Mouse (Mus musculus): ENCODE results near the gene Rpa1.
"Not testable (repeated sequence)": the region's sequence is repeated elsewhere in the genome, so short reads cannot be mapped to it uniquely, and the experiment has no call there.

Gene Rpa1

DNA sequence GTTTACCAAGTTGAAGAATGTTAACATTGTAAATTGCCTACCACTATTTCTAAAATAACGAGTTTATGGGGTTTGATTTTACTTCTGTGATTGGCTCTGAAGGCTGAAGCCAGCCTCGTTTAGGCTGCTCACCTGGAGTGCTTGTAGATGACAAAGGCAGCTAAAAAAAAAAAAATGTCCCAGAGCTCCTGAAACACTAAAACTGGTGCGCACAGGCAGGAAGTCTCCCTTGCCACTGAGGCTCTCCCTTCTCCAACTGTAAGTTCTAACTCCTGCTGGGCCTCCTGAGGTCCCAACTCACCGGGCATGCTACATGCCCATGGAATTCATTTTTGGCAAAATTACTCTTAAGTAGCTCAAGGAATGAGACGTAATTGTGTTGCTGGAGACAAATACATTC, 28.9 kb downstream of the Rpa1 start:
- DNase-seq = no peak

DNA sequence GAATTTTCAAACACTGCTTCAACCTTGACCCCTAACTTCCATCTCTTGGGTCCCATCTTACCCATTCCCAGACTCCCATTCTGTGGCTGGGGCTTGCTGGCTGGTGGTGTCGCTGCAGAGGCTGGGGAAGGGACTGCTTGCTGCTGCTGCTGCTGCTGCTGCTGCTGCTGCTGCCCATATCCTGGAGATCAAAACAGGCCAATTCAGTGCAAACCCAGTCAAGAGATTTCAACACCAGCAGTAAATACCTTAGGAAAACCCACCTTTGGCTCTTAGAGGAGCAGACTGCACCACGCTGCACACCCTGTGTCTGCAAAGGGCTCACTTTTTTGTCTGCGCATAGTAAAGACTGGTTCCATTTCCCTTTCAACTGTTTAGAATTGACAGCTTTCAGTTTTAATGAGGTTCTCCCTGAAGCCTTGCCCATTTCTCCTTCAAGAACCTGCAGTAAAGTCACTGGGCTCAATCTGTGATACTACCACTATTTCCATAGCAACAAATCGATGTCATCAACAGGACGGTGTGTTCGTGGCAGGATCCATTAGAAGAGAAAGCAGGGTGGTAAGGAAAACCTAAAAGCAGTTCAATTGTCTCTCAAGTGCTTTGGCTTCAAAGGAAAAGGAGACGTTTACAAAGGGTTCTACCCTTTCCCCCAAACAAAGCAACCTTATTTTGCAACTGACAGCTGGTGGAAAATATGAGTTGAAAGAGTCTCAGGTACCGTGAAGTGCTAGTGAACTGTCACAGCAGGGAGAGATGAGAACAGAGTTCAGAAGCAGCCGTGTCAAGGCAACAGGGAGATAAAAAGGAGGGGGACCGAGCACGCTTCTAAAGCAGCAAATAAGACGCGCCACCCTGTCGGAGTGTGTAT, 29.5 kb downstream of the Rpa1 start:
- no peak for DNase-seq

DNA sequence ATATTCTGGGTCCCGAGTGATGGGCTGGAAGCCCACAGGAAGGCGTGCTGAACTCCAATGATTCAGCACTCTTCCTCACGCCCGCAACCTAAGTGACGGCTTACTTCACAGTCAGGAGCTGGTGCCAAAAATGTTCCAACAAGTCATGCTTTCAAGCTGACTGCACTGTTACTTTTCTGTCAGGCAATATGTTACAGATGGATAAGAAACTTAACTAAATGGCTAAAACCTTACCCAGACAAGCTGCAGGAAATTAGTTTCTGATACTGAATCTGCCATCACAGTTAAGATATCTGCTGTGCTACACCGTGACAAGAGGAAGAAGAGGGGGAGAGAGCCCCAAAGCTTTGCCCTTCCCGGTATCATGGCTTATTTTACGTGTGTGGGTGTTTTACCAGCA, 34.3 kb downstream of the Rpa1 start:
- no peak for DNase-seq

DNA sequence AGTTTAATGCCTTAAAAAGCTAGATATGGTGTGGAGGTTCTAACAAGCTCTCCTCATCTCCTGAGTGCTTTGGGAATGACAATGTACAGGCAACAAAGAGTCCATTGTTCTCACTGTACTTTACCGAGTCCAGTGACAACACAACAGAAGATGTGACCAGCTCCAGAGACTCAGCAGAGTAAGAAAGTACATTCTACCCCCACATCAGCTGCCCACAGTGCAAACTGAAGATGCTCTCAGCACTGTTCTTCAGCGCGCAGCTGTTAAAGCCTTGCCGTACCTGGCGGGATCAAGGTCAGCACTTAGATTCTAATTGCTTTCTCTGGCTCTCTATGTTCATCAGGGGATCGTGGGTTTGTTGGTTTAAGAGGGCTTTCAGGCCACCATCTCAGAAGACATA, 36.4 kb downstream of the Rpa1 start:
- DNase-seq = no peak

DNA sequence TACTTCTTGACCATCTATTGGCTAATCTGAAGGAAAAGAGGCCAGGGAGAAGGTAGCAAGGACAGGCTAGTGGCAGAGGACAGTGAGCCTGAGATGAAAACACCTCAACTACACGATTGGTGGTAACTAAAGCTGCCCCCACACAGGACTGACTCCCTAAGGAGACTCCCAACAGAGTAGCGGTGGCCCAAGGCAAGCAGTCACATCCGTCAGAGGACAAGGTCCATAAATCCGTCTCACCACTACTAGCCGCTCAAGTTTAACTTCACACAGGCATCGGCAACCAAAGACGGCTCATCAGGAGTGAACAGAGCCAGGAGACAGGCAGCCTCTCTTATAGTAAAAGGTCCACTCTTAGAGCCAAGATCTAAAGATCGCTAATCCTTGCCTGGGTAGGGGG, 37.3 kb downstream of the Rpa1 start:
- no peak for DNase-seq

DNA sequence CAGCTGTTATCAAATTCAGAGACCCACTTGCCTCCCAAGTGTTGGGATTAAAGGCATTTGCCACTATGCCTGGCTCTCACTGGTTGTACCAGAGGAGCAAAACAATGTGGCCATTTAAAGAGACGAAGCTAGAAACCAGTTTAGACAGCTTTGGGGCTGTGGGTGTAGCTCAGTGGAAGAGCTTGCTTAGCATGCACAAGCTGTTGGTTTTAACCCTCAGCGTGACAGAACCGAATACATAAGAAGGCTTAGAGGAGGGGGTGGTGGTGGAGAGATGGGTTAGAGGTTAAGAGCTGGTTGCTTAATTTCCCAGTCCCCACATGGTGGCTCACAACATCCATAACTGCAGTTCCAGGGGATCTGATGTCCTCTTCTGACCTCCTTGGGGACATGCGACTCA, 39.5 kb downstream of the Rpa1 start:
- no peak for DNase-seq

DNA sequence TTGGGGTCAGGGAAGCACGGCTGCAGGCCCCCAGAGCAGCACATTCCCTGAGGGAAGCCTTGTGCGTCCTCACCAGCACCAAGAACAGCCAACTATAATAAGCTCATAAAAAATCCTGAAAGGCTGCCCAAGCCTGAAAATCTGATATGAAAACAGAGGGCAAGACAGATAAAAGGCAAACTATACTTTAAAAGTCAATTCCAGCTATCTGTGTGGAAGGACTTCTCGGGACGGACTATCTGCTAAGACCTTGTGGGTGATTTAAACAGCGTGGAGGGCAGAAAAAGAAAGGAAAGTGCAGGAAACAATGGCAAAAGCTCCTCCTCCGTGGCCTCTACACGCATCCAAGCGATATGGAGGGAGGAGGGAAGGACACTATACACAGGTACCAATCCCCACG, 43.3 kb downstream of the Rpa1 start:
- no peak for DNase-seq

DNA sequence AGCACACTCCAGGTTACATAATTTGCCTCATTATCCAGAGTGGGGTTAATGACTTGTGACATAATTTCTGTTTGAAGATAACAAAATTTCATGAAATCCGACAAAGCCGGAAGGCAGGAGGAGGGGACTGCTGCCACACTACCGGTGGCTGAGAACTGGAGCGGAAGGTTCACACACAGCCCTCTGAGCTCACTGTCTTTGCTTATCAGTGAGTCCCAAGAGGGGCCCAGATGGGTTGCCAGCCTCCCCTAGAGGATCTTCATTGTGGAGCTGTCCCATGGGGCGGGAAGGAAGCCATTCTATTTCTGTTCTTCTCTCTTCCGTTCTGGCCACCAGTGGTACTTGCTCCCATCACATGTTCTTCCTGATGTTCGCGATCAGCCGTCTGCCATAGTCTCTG, 47.2 kb downstream of the Rpa1 start:
- no peak for DNase-seq

DNA sequence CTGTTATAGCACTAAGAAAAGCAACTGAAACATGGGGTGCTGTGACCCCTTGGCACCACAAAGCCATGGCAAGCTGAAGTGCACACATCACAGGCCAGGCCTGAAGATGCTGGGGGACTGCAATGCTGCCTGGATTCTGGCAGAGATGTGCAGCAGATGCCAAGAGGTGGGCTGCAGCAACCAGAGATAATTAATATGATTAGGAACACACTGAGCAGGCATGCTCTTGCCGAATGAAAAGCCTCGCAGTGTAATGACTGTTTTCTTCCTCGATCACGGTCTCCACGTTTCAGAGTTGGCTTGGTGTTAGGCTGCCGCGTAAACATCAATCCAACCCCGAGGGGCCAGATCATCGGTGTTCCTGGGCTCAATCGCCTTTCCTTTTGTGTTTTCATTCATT, 48.3 kb downstream of the Rpa1 start:
- DNase-seq = peak; percentile 25 to 33

DNA sequence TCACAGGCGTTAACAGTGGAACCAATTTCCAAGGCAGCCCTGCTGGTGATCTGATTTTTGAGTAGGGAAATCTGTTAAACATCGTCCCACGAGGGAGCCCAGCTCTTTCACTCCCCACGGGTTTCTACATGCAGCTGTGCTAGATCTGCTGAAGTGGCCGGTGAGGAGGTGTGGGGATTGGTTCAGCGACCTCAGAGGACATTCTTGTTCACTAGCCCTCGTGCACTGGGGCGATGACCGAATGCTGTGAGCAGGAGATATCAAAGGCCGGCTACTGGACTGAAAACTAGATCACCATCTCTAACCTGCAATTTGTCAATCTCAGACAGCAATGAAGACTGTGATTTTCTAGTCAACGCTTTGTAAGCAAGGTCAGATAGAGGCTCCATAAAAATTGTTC, 49.6 kb downstream of the Rpa1 start:
- no peak for DNase-seq

DNA sequence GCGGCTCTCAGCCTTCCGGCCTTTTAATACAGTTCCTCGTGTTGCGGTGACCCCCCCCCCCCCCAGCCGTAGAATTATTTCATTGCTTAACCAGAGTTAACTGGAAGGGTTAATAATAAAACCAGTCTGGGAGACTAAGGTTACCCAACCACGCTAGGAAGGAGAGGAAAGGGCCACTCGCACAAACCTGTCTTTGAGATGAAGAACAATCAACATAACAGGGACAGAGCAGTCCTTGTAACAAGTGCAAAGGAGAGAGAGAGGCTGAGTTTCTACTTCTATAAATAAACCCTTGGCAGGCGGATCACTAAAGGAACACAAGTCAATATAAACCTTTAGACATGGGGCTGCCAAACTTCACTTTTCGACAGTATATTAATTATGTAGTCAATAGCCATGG, 50.5 kb downstream of the Rpa1 start:
- no peak for DNase-seq

DNA sequence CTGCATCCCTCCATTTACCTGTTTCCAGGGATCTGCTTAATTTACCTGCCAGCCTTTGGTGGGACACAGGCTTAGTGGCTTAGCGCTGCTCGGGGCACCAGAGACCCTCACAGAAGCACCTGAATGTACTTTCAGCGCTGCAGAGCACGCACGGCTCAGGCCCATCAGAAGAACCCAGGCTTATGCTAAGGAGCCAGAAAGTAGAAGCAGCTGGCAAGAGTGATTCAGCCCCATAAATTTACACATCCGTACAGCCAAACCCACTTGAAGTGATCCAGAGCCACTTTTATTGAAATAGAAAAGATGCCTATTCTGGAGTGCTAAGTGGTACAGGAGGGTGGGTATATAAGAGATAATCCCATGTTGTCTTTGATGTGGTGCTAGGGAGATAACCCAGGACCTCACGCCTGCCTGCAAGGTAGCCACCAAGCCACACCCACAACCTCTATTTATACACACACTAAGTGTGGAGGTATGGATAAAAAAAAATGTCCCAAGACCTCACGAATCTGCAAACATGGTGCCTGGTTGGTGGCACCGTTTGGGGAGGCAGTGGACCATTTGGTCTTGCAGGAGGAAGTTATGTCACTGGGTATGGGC, 51.6 kb downstream of the Rpa1 start:
- DNase-seq = no peak

DNA sequence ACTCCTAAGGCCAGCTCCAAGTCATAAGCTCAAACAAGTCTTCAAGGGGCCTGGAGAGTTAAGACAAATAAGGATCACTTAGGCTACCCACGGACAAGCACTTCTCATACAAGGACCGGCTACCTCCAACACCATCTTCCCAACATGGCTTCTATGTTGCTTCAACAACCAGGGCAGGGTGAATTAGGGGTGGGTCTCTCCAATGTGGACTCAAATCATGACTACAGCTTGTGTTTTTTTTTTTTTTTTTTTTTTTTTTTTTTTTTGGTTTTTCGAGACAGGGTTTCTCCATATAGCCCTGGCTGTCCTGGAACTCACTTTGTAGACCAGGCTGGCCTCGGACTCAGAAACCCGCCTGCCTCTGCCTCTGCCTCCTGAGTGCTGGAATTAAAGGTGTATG, 52.6 kb downstream of the Rpa1 start:
- not testable (repeated sequence) for DNase-seq

DNA sequence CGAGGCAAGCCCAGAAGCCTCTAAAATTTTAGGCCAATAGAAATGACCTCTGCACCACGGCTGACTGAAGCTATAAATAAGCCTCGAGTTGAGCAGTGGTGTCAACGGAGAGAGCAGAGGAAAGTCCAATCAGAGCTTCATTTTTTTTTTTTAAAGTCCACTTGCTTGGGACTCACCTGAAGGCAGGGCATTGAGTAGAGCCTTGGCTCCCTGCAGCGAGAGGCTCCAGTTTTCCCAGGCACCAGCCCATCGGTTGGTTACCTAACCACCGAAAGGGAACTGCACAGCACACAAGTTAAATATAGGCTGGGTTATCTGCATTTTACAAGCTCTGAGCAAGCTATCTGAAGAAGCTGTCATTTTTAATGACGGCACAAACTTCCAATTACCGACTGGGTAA, 53.3 kb downstream of the Rpa1 start:
- DNase-seq = no peak

DNA sequence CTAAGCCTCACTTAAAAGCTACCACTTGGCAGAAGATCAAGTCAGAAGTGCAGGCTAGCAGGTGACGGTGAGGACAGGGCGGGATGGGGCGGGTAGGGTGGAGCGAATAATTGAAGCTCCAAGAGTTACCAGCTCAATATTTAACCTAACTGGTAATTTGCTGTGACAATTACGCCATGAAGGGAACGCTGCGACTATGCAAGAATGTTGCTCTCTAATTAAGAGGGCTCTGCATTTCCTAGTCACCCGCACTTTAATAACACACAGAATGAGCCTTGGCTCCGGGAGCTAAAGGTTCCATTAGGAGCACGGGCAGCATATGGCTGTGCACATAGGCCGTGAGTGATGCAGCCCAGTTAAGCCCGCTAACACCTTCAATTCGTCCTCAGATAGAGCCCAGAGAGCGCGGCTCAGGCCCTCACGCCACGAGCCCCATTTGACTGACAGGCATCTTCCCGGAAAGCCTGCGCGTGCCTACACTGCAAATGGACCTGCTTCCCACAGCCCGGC, 54.2 kb downstream of the Rpa1 start:
- no peak for DNase-seq

DNA sequence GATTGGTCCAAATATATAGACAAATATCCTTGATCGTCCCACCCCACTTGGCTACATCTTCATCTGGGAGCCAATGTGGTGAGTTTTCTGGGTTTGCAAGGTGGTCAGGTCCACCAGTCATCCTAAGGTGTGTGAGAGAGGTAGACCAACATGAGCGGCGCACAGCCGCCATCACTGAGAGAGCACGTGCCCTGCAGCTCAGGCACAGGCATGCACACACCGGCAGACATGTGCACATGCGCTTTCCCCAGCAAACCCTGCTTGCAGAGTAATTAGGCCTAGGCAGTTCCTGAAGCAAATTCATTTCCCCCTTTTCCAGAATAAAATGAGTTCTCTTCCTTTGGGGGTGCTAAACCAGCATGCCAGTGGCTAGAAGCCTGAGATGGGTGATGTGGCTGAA, 55.8 kb downstream of the Rpa1 start:
- no peak for DNase-seq

DNA sequence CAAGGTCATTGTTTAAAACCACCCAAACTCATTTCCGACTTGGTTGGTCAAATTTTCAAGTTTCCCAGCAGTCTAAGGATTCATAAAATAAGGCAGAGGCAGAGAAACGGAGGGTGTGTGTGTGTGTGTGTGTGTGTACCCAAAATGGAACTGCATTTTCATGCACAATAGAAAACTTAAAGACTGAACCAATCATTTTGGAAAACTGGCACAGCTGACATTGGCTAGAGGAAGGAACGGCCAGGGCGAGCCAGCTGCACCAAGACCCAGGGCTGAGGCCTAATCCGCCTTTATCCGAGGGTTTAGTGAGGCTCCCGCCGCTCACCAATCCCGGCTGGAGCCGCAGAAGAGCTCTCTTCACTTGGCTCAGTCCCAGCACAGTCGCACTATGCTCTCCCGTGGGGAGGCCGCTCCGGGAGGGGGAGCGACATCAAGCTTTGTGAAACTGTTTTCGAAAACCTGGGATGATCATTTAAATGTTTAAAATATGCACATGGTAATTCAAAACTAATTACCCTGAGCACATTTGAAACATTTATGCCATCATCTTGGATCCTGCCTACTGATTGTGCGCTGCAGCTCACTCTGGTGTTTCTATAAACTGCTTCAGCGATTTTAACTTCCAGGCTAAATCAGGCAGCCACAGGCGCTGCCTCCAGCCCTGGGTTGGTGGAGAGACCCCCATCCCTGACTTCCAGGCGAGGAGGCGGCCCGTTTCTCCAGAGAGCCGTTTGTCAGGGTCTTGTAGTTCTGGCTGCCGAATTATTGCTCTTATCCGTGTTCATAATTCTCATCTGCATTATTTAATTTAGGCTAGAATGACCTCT, 56.5 kb downstream of the Rpa1 start:
- peak; percentile 41 to 52 for DNase-seq

DNA sequence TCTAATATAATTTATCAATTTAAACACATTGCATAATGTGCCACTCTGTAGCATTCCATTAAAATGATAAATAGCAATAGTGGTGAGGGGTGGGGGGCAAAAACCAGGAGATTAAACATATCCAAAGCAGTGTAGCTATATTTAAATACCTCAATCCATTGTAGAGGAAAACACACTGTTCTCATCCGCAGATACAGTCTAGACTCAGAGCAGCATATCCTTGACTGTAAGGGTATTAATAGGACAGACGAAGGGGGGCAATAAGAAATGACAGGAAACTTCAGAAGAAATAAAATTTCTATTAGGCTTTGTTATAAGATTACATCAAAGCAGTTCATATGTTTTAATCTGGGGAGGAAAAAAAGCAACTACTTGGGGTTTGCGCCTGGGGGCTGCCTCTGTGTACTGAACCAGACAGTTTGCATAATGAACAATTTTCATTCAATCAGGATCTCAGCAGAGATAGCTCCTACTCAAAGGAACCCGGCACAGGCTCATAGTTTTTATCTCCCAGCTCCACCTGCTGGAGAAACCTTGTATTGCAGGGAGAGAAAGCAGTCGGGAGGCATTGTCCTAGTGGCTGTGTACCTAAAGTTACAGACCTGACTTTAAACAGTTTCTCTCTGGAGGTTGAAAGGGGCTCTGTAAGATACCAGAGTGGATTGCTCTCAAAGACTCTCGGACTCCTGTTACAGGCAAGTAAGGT, 57.4 kb downstream of the Rpa1 start:
- peak; percentile 94 to 97 for DNase-seq

DNA sequence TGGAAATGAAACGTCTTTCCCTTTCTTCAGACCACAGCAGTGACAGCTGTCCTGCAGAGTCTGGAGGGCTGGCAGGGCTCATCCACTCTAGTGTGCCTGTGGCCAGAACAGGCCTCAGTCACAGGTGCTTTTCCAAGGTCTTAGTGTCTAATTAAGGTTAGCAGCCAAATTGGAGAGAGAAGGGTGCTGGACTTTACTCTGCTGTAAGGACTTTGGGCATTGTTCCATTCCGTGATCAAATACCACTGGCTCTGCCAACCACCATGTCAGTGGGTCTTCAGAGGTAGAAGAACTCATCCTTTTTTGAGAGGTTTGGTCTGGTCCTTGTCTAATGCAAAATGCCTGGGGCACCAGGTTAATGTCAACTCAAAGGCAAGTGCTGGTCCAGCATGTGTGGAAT, 59.0 kb downstream of the Rpa1 start:
- DNase-seq = no peak

DNA sequence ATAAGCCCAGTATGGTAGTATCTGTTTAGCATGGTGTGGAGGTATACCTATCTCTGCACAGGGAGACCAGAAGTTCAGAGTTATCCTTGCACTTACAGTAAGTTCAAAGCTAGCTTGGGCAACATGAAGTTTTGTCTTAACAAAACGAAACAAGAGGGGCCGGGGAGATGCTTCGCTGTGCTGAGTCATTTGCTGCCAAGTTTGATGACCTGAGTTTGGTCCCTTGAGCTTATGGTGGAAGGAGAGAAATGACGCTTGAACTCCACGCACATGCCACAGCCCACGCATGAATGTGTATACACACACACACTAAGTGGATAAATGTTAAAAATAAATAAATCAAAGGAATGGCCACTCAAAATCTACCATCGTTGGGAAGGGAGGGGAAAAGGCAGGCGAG, 59.6 kb downstream of the Rpa1 start:
- DNase-seq = no peak

DNA sequence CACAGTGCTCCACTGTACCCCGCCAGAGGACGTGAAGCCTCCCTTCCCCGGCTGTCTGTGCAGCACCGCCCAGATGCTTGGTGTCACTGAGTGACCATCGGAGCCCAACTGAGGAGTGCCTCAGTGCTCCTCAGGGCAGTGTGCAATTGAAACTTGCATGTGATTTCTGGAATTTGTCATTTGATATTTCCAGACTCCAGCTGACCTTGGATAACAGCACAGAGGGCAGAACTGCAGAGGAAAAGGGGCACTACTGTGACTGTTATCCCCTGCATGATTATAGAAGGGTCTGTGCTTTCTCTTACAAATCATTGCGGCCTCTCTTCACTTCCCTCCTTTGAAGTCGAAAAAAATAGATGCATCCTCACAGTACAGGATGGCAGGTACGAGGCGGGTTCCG, 60.2 kb downstream of the Rpa1 start:
- no peak for DNase-seq

DNA sequence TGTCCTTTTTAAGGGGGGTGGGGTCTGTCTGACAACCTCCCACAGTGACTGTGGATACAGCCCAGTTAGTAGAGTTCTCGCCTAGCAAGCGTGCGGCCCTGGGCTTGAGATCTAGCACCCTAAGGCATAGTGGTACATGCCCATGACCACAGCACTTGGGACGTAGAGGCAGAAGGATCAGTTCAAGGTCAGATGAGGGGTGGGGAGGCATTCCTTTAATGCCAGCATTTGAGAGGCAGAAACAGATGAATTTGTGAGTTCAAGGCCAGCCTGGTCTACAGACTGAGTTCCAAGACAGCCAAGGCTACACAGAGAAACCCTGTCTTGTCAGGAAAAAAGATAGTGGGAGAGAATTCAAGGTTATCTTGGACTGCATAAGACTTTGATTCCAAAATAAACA, 61.3 kb downstream of the Rpa1 start:
- DNase-seq = no peak

DNA sequence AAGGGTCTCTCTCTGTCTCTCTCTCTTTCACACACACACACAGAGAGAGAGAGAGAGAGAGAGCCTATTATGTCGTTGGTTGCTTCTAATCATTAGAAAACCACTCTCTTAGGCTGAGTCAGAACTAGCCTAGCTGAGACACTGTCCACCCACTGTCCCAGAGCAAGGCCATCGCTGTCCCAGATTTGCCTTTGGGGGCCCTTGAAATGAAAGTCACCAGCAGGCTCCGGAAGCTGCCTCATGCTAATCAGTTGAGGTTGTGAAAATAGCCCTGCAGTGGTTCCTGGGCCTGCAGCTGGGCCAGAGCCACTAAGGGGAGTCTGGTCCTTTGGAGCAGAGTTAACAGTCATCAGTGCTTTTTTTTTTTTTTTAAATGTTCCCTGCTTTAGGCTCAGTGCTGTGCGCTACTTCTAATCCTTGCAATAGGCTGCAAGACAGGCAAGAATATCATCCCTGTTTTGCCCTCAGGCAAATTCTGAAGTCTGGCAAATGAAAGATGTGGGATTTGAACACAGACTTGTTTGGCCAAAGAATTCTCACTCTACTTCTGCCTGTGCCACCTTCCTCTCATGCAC, 62.1 kb downstream of the Rpa1 start:
- no peak for DNase-seq
